Mouse (Mus musculus): ENCODE data around the gene Ppil1. TPM values are rescaled to one million over a fixed set of nuclear protein-coding genes. Genes with fewer than 3 reads are reported as not detected.
"Not testable (repeated sequence)": the region's sequence is repeated elsewhere in the genome, so short reads cannot be mapped to it uniquely, and the experiment has no call there.

Ppil1 gene
- polyA plus RNA-seq, 1 experiment = 5.0 TPM

DNA sequence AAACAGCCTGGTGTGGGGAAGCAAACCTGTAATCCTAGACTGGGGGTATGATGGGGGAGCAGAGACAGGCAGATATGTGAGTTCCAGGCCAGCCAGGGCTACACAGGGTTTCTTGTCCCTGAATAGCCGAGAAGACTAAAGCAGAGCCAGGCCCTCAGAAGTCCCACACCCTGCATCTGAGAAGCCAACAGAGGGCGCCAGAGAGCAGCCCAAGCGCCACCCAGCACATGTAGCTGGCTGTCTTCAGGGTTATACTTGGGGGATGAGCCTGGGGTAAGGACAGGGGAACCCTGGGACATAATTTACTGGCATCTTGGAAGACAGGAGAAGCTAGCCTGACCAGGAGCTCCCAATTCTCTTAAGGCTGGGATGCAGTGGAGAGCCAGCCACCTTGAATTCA, 4.5 kb downstream of the Ppil1 start:
- H3K4me3 ChIP-seq (replicated peaks) = no peak overlapping the region

DNA sequence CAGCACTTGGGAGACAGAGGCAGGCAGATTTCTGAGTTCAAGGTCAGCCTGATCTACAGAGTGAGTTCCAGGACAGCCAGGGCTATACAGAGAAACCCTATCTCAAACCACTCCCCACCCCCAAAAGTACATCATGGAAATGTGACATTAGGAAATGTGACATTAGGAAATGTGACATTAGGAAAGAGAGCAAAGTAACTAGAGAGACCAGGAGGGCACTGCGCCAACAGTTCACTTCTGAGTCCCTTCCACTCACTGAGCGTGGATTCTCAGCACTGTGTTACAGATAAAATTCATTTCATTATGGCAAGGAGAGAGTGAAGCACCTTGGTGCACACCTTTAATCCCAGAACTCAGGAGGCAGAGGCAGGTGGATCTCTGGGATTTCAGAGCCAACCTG, 5.1 kb downstream of the Ppil1 start:
- Histone ChIP-seq H3K9me3 (ENCODE audit: control insufficient read depth, low read length) (no peaks in the 10 kb centered on the region), H3K27me3 (ENCODE audit: control insufficient read depth) (no peaks in the 10 kb centered on the region), H3K4me1 (ENCODE audit: control insufficient read depth) (peaks cover 72% of the 10 kb centered on the region), H3K36me3 (ENCODE audit: control insufficient read depth) (peaks cover 87% of the 10 kb centered on the region), H3K4me3 (replicated peaks) (no peak overlapping the region)
- TF ChIP-seq GATA1 (IDR thresholded peaks at IDR 0.05; ENCODE audit: low read length) (no peak), TAL1 (IDR thresholded peaks at IDR 0.05; ENCODE audit: low read length) (no peak)

More for the DNA sequence above, 4.5 kb downstream of the Ppil1 start:
- Histone ChIP-seq H3K27me3 (ENCODE audit: control insufficient read depth) (no peaks in the 10 kb centered on the region), H3K36me3 (ENCODE audit: control insufficient read depth) (peaks cover 81% of the 10 kb centered on the region), H3K4me1 (ENCODE audit: control insufficient read depth) (peaks cover 74% of the 10 kb centered on the region), H3K9me3 (ENCODE audit: control insufficient read depth, low read length) (no peaks in the 10 kb centered on the region)
- TF ChIP-seq TAL1 (IDR thresholded peaks at IDR 0.05; ENCODE audit: low read length) (no peak), GATA1 (IDR thresholded peaks at IDR 0.05; ENCODE audit: low read length) (no peak)

DNA sequence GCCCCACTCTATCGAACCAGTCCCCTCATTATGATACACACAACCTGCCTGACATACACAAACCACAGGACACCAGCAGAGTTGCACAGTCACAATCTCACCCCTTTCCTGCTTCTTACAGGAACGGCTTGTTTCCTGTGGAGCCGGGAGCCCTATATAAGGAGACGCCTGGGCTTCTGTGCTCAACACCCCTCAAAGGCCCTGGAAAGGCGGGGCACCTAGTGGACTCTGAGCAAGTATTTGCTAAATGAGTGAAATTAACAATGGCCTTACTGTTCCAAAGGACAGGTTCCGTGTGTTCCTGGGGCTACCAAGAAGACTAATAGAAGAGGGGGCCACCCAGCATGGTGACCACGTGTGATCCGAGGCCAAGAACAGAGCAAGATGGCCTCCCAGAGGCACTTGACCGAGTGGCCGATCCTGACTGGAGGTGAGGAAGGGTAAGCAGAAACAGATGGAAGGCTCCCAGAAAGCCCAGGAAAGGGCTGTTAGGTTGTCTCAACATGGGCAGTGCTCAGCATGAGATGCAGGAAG, 5.9 kb downstream of the Ppil1 start:
- Histone ChIP-seq H3K27me3 (ENCODE audit: control insufficient read depth) (no peaks in the 10 kb centered on the region), H3K4me3 (replicated peaks) (no peak overlapping the region), H3K36me3 (ENCODE audit: control insufficient read depth) (peaks cover 94% of the 10 kb centered on the region), H3K4me1 (ENCODE audit: control insufficient read depth) (peaks cover 73% of the 10 kb centered on the region), H3K9me3 (ENCODE audit: control insufficient read depth, low read length) (no peaks in the 10 kb centered on the region)
- TF ChIP-seq GATA1 (IDR thresholded peaks at IDR 0.05; ENCODE audit: low read length) (no peak), TAL1 (IDR thresholded peaks at IDR 0.05; ENCODE audit: low read length) (no peak)

DNA sequence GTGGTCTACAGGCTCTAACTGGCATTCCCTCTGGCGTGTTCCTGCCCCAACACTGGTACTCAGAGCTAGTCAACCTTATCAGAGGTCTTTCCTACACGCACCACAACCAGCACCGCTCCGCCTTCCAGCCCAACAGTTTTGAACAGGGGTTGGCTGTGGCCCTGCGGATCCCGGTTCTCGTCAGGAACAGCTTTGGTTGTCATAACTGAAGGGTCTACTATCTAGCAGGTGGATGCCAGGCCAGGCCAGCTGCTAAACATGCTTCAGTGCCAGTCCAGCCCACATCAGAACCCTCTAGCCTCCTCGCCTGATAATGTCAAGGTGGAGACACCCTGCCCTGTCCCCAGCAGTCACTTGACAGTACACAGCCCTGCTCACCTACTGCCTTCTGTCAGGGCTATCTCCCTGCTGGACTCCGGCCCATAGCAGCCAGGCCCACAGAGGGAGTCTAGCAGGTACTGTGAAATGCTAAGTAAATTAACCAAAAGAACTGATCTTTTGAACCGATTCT, 6.9 kb downstream of the Ppil1 start:
- TF ChIP-seq TAL1 (IDR thresholded peaks at IDR 0.05; ENCODE audit: low read length) (no peak), GATA1 (IDR thresholded peaks at IDR 0.05; ENCODE audit: low read length) (no peak)
- peaks cover 99% of the 10 kb centered on the region for H3K36me3 ChIP-seq (ENCODE audit: control insufficient read depth)
- H3K4me1 ChIP-seq (ENCODE audit: control insufficient read depth) = peaks cover 65% of the 10 kb centered on the region

DNA sequence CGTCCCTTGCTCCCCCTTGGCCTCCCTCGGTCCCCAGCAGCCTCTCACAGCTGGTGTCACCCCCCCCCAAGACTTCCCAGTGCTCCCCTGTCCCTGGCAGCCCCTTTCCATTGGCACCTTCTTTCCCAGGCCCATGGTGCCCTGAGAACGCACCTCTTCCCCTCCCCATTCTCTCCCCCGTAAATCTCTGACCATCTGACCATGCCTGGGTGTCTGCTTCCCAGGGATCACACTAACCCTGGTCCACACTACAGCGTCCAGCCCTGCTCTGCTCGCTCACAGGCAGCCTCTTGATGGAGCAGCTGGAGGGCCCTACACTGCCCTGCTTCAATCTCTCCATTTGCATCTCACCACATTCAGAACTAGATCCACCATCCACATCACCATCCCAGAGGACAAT, 7.5 kb downstream of the Ppil1 start:
- Histone ChIP-seq H3K36me3 (ENCODE audit: control insufficient read depth) (peaks cover 99% of the 10 kb centered on the region), H3K4me1 (ENCODE audit: control insufficient read depth) (peaks cover 59% of the 10 kb centered on the region)
- no peak for TF ChIP-seq GATA1 (IDR thresholded peaks at IDR 0.05; ENCODE audit: low read length)

More for the DNA sequence above, 6.9 kb downstream of the Ppil1 start:
- Histone ChIP-seq H3K9me3 (ENCODE audit: control insufficient read depth, low read length) (no peaks in the 10 kb centered on the region), H3K27me3 (ENCODE audit: control insufficient read depth) (no peaks in the 10 kb centered on the region), H3K4me3 (replicated peaks) (no peak overlapping the region)

DNA sequence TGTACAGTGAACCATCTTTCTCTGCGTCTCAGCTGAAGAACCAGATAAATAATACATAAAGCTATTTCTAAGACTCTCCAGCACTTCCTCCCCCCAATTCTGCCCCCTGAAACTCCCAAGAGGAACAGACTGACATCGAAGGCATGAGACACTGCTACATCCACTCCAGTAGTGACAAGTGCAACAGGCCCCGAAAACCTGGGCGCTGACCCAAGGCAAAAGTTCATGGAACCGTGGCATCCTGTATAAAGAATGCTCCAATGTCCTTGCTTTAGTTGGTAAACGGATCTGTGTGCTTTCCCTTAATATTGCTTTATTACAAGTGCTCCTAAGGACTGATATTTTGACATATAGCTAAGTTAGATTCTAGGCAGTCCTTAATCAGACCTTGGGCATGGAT, 9.2 kb downstream of the Ppil1 start:
- not testable (repeated sequence) for H3K4me3 ChIP-seq (replicated peaks); H3K27me3 ChIP-seq (ENCODE audit: control insufficient read depth); H3K9me3 ChIP-seq (ENCODE audit: control insufficient read depth, low read length)
- Histone ChIP-seq H3K36me3 (ENCODE audit: control insufficient read depth) (peaks cover 99% of the 10 kb centered on the region), H3K4me1 (ENCODE audit: control insufficient read depth) (peaks cover 43% of the 10 kb centered on the region)

More for the DNA sequence above, 7.5 kb downstream of the Ppil1 start:
- Histone ChIP-seq H3K27me3 (ENCODE audit: control insufficient read depth) (no peaks in the 10 kb centered on the region), H3K4me3 (replicated peaks) (no peak overlapping the region), H3K9me3 (ENCODE audit: control insufficient read depth, low read length) (no peaks in the 10 kb centered on the region)

DNA sequence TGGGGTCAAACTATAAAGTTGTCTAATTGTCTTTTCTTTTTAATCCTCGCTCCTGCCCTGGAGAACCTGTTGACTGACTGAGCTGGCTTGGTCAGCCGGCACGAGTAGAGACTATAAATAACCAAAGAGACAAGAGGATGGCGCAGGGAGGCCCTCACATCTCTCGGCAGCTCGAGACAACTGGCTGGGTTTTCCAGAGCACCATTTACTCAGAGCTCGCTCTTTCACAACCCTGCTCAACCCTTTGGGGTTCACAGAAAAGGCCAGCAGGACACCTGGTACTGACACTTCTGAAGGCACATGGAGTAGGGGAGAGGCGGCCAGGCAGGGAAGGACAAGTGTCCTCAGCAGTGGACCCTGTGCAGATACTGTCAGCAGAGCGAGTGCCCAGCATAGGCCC, 10.3 kb downstream of the Ppil1 start:
- H3K9me3 ChIP-seq (ENCODE audit: control insufficient read depth, low read length) = no peaks in the 10 kb centered on the region
- H3K4me1 ChIP-seq (ENCODE audit: control insufficient read depth) = peaks cover 34% of the 10 kb centered on the region
- H3K4me3 ChIP-seq (replicated peaks) = no peak overlapping the region
- peaks cover 99% of the 10 kb centered on the region for H3K36me3 ChIP-seq (ENCODE audit: control insufficient read depth)
- no peaks in the 10 kb centered on the region for H3K27me3 ChIP-seq (ENCODE audit: control insufficient read depth)
- TF ChIP-seq TAL1 (IDR thresholded peaks at IDR 0.05; ENCODE audit: low read length) (no peak), GATA1 (IDR thresholded peaks at IDR 0.05; ENCODE audit: low read length) (no peak)

DNA sequence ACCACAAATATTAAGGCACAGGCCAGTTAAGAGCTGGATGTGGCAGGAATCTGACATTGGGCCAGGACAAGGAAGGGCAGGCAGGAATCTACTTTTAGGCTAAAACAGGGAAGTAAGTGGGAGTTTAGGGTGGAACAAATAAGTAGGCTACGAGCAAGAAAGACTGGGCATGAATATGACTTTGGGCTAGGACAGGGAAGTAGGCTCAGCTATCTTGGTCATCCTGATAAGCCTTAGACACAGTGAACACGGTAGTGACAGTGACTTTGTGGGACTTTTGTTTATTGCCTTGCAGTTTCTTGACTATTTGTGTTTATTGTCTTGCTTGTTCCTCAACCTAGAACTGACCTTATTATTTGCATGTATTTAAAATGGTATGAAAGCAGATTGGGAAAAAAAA, 10.8 kb downstream of the Ppil1 start:
- Histone ChIP-seq H3K27me3 (ENCODE audit: control insufficient read depth) (no peaks in the 10 kb centered on the region), H3K9me3 (ENCODE audit: control insufficient read depth, low read length) (no peaks in the 10 kb centered on the region), H3K4me1 (ENCODE audit: control insufficient read depth) (peaks cover 30% of the 10 kb centered on the region), H3K36me3 (ENCODE audit: control insufficient read depth) (peaks cover 99% of the 10 kb centered on the region), H3K4me3 (replicated peaks) (no peak overlapping the region)
- no peak for TF ChIP-seq TAL1 (IDR thresholded peaks at IDR 0.05; ENCODE audit: low read length)
- no peak for TF ChIP-seq GATA1 (IDR thresholded peaks at IDR 0.05; ENCODE audit: low read length)

DNA sequence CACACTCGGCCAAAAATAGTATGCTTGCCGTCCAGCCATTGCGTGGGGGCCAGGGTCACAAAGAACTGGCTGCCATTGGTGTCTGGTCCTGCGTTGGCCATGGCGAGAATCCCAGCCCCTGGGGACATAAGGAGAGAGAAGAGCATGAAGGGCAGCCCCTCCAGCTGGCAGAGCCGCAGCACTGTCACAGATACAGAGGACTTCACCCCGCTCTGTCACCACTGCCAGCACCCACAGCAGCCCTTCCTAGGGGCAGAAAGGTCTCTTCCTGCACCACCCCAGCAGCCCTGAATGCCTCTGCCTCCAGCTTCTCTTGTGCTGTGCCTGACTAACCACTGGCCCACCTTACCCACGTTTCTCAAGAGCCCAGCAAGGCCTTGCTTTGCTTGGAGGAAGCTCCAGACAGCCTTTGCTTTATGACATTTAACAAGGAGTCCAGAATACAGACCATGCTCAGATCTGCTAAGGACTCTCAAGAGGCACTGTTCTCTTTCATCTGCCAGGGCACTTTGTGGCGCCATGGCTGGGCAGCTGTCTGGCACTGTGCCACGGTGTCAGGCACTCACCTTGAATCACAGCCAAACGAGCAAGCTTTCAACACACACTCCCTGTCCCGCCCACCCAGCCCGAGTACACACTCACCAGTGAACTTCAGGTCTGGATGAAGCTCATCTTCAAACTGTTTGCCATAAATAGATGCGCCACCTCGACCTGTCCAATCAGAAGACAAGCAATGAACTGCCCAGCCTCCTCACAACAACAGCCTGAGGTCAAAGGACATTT, 12.2 kb downstream of the Ppil1 start:
- Histone ChIP-seq H3K36me3 (ENCODE audit: control insufficient read depth) (peaks cover 93% of the 10 kb centered on the region), H3K4me3 (replicated peaks) (no peak overlapping the region), H3K27me3 (ENCODE audit: control insufficient read depth) (no peaks in the 10 kb centered on the region), H3K9me3 (ENCODE audit: control insufficient read depth, low read length) (no peaks in the 10 kb centered on the region), H3K4me1 (ENCODE audit: control insufficient read depth) (peaks cover 15% of the 10 kb centered on the region)
- no peak for TF ChIP-seq TAL1 (IDR thresholded peaks at IDR 0.05; ENCODE audit: low read length)
- TF ChIP-seq GATA1 (IDR thresholded peaks at IDR 0.05; ENCODE audit: low read length) = no peak

DNA sequence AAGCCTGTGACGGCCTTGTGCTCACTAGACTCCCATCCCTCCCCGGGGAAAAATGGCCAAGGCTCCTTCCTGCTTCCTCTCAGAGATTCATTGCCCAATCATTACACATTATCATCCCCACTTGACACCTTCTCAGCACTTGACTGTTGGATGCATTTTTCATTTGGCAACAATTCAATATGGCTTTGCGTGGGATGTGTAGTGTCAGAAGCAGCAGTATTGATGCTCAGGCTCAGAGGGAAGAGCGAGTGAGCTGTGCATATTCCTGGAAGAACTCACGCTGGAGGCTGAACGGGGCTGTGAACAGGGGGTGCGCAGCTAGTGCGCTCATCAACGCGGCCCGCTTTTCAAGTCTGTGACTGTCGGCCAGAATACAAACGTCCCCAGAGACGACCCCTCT, 13.0 kb downstream of the Ppil1 start:
- not testable (repeated sequence) for H3K27me3 ChIP-seq (ENCODE audit: control insufficient read depth); H3K4me1 ChIP-seq (ENCODE audit: control insufficient read depth); H3K9me3 ChIP-seq (ENCODE audit: control insufficient read depth, low read length); H3K4me3 ChIP-seq (replicated peaks)
- peaks cover 85% of the 10 kb centered on the region for H3K36me3 ChIP-seq (ENCODE audit: control insufficient read depth)
